Mouse (Mus musculus): ENCODE data around the gene Il25. TPM values are rescaled to one million over a fixed set of nuclear protein-coding genes. Genes with fewer than 3 reads are reported as not detected.
"Not testable (repeated sequence)": the region's sequence is repeated elsewhere in the genome, so short reads cannot be mapped to it uniquely, and the experiment has no call there.

Gene Il25
- total and polyA plus RNA-seq, 3 experiments = not detected

GRCm38 (mm10) chr14:54959853-54960613 is 27.5 kb downstream of the Il25 start:
- H3K79me2 ChIP-seq (replicated peaks; ENCODE audit: control insufficient read depth, extremely low read depth, insufficient read depth, poor library complexity, severe bottlenecking); DNase-seq (ENCODE audit: extremely low read depth); dilution Hi-C loops (cut with MboI; ENCODE audit: extremely low pct_ligation_motif_present, extremely low pct_unique_long_range_greater_than_20kb, low sequenced_read_pairs); H3K27ac ChIP-seq (ENCODE audit: insufficient read depth, low read depth); H3K9ac ChIP-seq (ENCODE audit: insufficient read depth, low read depth); H3K36me3 ChIP-seq (replicated peaks in 1 of 2; ENCODE audit: control insufficient read depth in 1 of 2, insufficient read depth in 1 of 2, low read length in 1 of 2); H3K4me3 ChIP-seq (replicated peaks in 1 of 3; ENCODE audit: low read depth in 2 of 3, low read length in 2 of 3, poor library complexity in 1 of 3); H3K9me3 ChIP-seq (replicated peaks; ENCODE audit: low read length): not testable (repeated sequence)
- H3K4me2 ChIP-seq (ENCODE audit: insufficient read depth, low read depth, poor library complexity, severe bottlenecking) = 0 out of 2 replicates have a peak overlapping the region, but pooled peaks have one; percentile 62
- H3K27me3 ChIP-seq (replicated peaks) = peaks cover 38% of the 10 kb centered on the region
- H3K4me1 ChIP-seq (ENCODE audit: control insufficient read depth in 1 of 2, insufficient read depth in 2 of 2) = peaks cover 9 to 24% of the 10 kb centered on the region in 2 experiments
- in situ Hi-C loops (cut with MboI; ENCODE audit: low pct_ligation_motif_present, low pct_unique_long_range_greater_than_20kb, low sequenced_read_pairs) = loop anchor here (5.0 kb wide), 1 partner anchor 37 kb away; no protein-coding TSS in a partner anchor

- TF ChIP-seq ZKSCAN1 (IDR thresholded peaks at IDR 0.05; ENCODE audit: borderline replicate concordance, low read depth, low read length) = no peak
- 0 out of 2 replicates have a peak, but pooled peaks have one; percentile 22 for TF ChIP-seq NRF1 (IDR thresholded peaks at IDR 0.05; ENCODE audit: low read depth, low read length)
- TF ChIP-seq CHD1 (IDR thresholded peaks at IDR 0.05; ENCODE audit: low read depth, low read length) = no peak
- no peak for TF ChIP-seq JUND (conservative IDR thresholded peaks at IDR 0.05; ENCODE audit: low read depth, low read length)
- 0 out of 2 replicates have a peak, but pooled peaks have one; percentile 13 for TF ChIP-seq NELFE (IDR thresholded peaks at IDR 0.05; ENCODE audit: low read depth, low read length)
- no peak for TF ChIP-seq EP300 (IDR thresholded peaks at IDR 0.05; ENCODE audit: low read length)
- TF ChIP-seq POLR2AphosphoS2 (IDR thresholded peaks at IDR 0.05; ENCODE audit: low read depth, low read length) = no peak
- TF ChIP-seq GABPA (IDR thresholded peaks at IDR 0.05; ENCODE audit: insufficient replicate concordance, low read depth, low read length) = no peak
- TF ChIP-seq TCF12 (IDR thresholded peaks at IDR 0.05; ENCODE audit: low read depth, low read length) = peak; percentile 21; the same call in 1 of the 2 replicates
- no peak for TF ChIP-seq JUN (IDR thresholded peaks at IDR 0.05; ENCODE audit: insufficient read depth, low read depth, low read length)
- TF ChIP-seq RCOR1 (conservative IDR thresholded peaks at IDR 0.05; ENCODE audit: low read depth, low read length) = no peak
- peak; percentile 56; the same call in 1 of the 2 replicates for TF ChIP-seq CHD2 (IDR thresholded peaks at IDR 0.05; ENCODE audit: low read length)
- peak; percentile 31; the same call in 1 of the 2 replicates for TF ChIP-seq IRF4 (IDR thresholded peaks at IDR 0.05; ENCODE audit: low read depth, low read length)
- TF ChIP-seq MXI1 (IDR thresholded peaks at IDR 0.05; ENCODE audit: low read depth, low read length) = no peak
- TF ChIP-seq CTCF (conservative IDR thresholded peaks at IDR 0.05 in 1 of 2, IDR thresholded peaks at IDR 0.05 in 1 of 2; ENCODE audit: low read depth in 2 of 2, low read length in 2 of 2) = no peak
- TF ChIP-seq MAX (IDR thresholded peaks at IDR 0.05; ENCODE audit: low read length) = peak; percentile 55; the same call in 1 of the 2 replicates
- no peak for TF ChIP-seq ETS1 (conservative IDR thresholded peaks at IDR 0.05; ENCODE audit: low read depth, low read length)
- no peak overlapping the region for H3K9ac ChIP-seq (ENCODE audit: insufficient read depth, low read depth)
- H3K27me3 ChIP-seq (replicated peaks) = peaks cover 43% of the 10 kb centered on the region
- peak overlapping the region in 1 of 3 experiments; percentile 17 for H3K4me3 ChIP-seq (replicated peaks in 1 of 3; ENCODE audit: low read depth in 2 of 3, low read length in 2 of 3, poor library complexity in 1 of 3)
- H3K9me3 ChIP-seq (replicated peaks; ENCODE audit: low read length) = peaks cover 2% of the 10 kb centered on the region
- dilution Hi-C loops (cut with MboI; ENCODE audit: extremely low pct_ligation_motif_present, extremely low pct_unique_long_range_greater_than_20kb, low sequenced_read_pairs) (no loop called here), in situ Hi-C loops (cut with MboI; ENCODE audit: low pct_ligation_motif_present, low pct_unique_long_range_greater_than_20kb, low sequenced_read_pairs) (loop anchor here (5.0 kb wide), 1 partner anchor 37 kb away; no protein-coding TSS in a partner anchor)
- peak overlapping the region; percentile 62; the same call in 1 of the 2 replicates for H3K4me2 ChIP-seq (ENCODE audit: insufficient read depth, low read depth, poor library complexity, severe bottlenecking)
- no peak overlapping the region for H3K27ac ChIP-seq (ENCODE audit: insufficient read depth, low read depth)
- DNase-seq (ENCODE audit: extremely low read depth) = peak; percentile 86
- no peaks in the 10 kb centered on the region for H3K79me2 ChIP-seq (replicated peaks; ENCODE audit: control insufficient read depth, extremely low read depth, insufficient read depth, poor library complexity, severe bottlenecking)
- H3K4me1 ChIP-seq (ENCODE audit: control insufficient read depth in 1 of 2, insufficient read depth in 2 of 2) = peaks cover 9 to 24% of the 10 kb centered on the region in 2 experiments
- H3K36me3 ChIP-seq (replicated peaks in 1 of 2; ENCODE audit: control insufficient read depth in 1 of 2, insufficient read depth in 1 of 2, low read length in 1 of 2) = no peaks in the 10 kb centered on the region
Measured at GRCm38 (mm10) chr14:54960769-54961168, 28.3 kb downstream of the Il25 start.

All from CH12.LX (cell line).